Mouse (Mus musculus): Measurements from ENCODE around the gene Insc. TPM values are rescaled to one million over a fixed set of nuclear protein-coding genes. Genes with fewer than 3 reads are reported as not detected.
A peak's percentile ranks its signal among the peaks of the same experiment; 100 is the strongest.
"Not testable (repeated sequence)": the region's sequence is repeated elsewhere in the genome, so short reads cannot be mapped to it uniquely, and the experiment has no call there.

The Insc gene
- 1 to 10 TPM; 2.3 to 6.2 TPM for total RNA-seq (2021)
- long read RNA-seq, experiment 1, partial matches to known transcripts, result 1 of 5 reads
- long read RNA-seq, experiment 1, other reads (novel, unspliced or antisense), result 2 of 5 reads
- long read RNA-seq, experiment 2, partial matches to known transcripts, result 1 of 4 reads
- long read RNA-seq, experiment 2, other reads (novel, unspliced or antisense), result 2 of 4 reads

- no peak for DNase-seq (ENCODE audit: low spot score in 2 of 2)
These were observed at the start of gene Insc for GRCm38 (mm10) chr7:114743022-114743780. Gene Insc (plus strand): TSS chr7:114743694.

GRCm38 (mm10) chr7:114700871-114701270 is 42.6 kb upstream of the Insc start:
- DNase-seq (ENCODE audit: low spot score in 2 of 2), result no peak

GRCm38 (mm10) chr7:114706716-114707115 is 36.8 kb upstream of the Insc start:
- DNase-seq (ENCODE audit: low spot score in 2 of 2), result no peak

- DNase-seq (ENCODE audit: low spot score in 2 of 2), result no peak
These were observed 36.1 kb upstream of the Insc start for GRCm38 (mm10) chr7:114707398-114707797.

- DNase-seq (ENCODE audit: low spot score in 2 of 2), result no peak
These were observed 33.1 kb upstream of the Insc start for GRCm38 (mm10) chr7:114710419-114710818.

- DNase-seq (ENCODE audit: low spot score in 2 of 2), result no peak
These were observed 31.0 kb upstream of the Insc start for GRCm38 (mm10) chr7:114712523-114712922.

- no peak for DNase-seq (ENCODE audit: low spot score in 2 of 2)
These were observed 25.2 kb upstream of the Insc start, which contains the start of gene Calcb for GRCm38 (mm10) chr7:114718300-114718699. Gene Calcb (plus strand): TSS chr7:114718643.

GRCm38 (mm10) chr7:114719381-114720131 is 23.9 kb upstream of the Insc start:
- DNase-seq (ENCODE audit: low spot score in 2 of 2), result peak; percentile 9 to 21

- DNase-seq (ENCODE audit: low spot score in 2 of 2), result not testable (repeated sequence)
These were observed 13.8 kb upstream of the Insc start for GRCm38 (mm10) chr7:114729696-114730095.

GRCm38 (mm10) chr7:114731175-114731574 is 12.3 kb upstream of the Insc start:
- no peak for DNase-seq (ENCODE audit: low spot score in 2 of 2)

- not testable (repeated sequence) for DNase-seq (ENCODE audit: low spot score in 2 of 2)
These were observed 11.8 kb upstream of the Insc start for GRCm38 (mm10) chr7:114731700-114732099.

- no peak for DNase-seq (ENCODE audit: low spot score in 2 of 2)
These were observed 7.2 kb upstream of the Insc start for GRCm38 (mm10) chr7:114736256-114736655.

GRCm38 (mm10) chr7:114738166-114738565 is 5.3 kb upstream of the Insc start:
- DNase-seq (ENCODE audit: low spot score in 2 of 2), result no peak

- DNase-seq (ENCODE audit: low spot score in 2 of 2), result no peak
These were observed 2.9 kb upstream of the Insc start for GRCm38 (mm10) chr7:114740360-114741165.

- DNase-seq (ENCODE audit: low spot score in 2 of 2), result no peak
These were observed 1.2 kb downstream of the Insc start for GRCm38 (mm10) chr7:114744639-114745245.

- no peak for DNase-seq (ENCODE audit: low spot score in 2 of 2)
These were observed 2.2 kb downstream of the Insc start for GRCm38 (mm10) chr7:114745481-114746271.

GRCm38 (mm10) chr7:114747596-114747995 is 4.1 kb downstream of the Insc start:
- no peak for DNase-seq (ENCODE audit: low spot score in 2 of 2)

GRCm38 (mm10) chr7:114748239-114748638 is 4.7 kb downstream of the Insc start:
- no peak for DNase-seq (ENCODE audit: low spot score in 2 of 2)

GRCm38 (mm10) chr7:114753471-114753870 is 10.0 kb downstream of the Insc start:
- DNase-seq (ENCODE audit: low spot score in 2 of 2), result no peak

- no peak for DNase-seq (ENCODE audit: low spot score in 2 of 2)
These were observed 10.7 kb downstream of the Insc start for GRCm38 (mm10) chr7:114754196-114754595.

Data from layer of hippocampus, postnatal 14 days (tissue).